Mouse (Mus musculus) embryonic stem cell, embryonic (primary cell): Measurements from ENCODE around the gene Fibp.

ENCODE experiments used
- CTCF ChIA-PET, 4 experiments: fragments of 300-600 bp in 2 of 4; fragments of 350-600 bp in 2 of 4; sonication (Branson Sonifier 250); formaldehyde crosslinking; loops; one replicate each; lab custom pipeline; 2022; ENCODE audit warnings: inconsistent platforms in 2 of 4; lab: Charles Lee
- POLR2A ChIA-PET, 4 experiments: fragments of 300-600 bp in 2 of 4; fragments of 350-600 bp in 2 of 4; sonication (Branson Sonifier 250); formaldehyde crosslinking; loops; one replicate each; lab custom pipeline; 2022; ENCODE audit warnings: antibody characterized with exemption in 4 of 4, inconsistent platforms in 1 of 4; lab: Charles Lee

Gene Fibp

DNA sequence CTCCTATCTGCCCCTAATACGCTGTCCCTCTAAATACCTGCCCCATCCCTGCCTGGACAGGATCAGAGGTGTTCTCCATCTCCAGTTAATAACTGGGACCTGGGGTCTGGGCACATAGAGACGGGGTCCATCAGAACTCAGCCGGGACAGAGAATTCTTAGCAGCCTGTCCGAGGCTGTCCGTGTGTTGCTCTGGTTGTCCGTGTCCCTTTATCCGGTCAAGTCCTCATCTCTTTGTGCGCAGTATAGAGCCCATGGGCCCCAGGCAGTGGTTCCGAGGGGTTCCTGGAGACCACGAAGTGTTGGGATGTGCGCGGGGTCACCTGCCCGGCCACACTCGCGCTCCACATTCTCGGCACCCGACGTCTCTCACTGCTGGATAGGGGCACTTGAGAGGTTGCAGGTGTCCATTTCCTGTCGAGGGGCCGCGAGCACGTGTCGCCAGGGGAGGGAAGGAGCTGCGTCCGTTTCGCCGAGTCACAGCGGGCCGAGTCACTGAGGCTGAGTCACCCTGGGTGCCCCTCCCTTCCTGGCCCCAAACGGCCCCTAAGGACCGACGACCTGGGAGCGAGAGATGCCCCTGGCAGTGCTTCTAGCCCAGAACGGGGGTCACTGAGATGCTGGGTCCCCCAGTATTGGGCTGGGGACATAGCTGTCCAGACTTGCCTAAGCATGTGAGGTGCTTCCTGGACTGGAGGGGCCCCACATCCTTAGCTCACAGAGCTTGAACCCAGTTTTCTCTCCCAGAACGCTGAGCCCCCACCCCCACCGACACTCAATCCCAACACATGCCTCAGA lies 11.9 kb upstream of the Fibp start:
- CTCF ChIA-PET: interaction anchor here (0.7 to 3.0 kb wide), 9 partner anchors 8 to 120 kb away, joined by 3 to 13 read pairs (median 4); partner anchors contain the start of genes Ccdc85b (in 1 of the 4) and Mus81 (in 1 of the 4)
- POLR2A ChIA-PET: interaction anchor here in 3 of 4 experiments (0.6 to 5.7 kb wide), 24 partner anchors 8 to 397 kb away, joined by 3 to 44 read pairs (median 4); partner anchors contain the start of genes Ccdc85b (in 3 of the 3), Drap1 (in 3 of the 3), Cfl1 (in 2 of the 3) and Fibp (in 2 of the 3)

DNA sequence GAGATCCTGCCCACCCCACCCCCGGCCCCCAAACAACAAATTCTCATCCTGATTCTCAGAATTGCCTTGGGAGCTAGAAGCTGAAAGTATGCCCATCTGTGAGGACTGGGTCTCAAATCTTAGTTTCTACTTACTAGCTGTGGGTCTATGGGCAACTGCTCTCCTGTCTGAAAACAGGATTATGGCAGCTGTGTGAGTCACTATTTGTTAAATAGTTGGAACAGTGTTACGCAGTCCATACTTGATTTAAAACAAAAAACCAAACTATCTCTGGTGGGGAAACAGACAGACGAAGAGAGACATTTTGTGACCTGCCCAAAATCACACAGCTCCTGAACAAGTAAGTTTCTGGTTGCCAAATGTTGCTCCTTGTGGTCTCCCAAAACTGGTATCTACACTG lies 10.7 kb upstream of the Fibp start:
- ChIA-PET CTCF (interaction anchor here in 3 of 4 experiments (0.9 to 3.0 kb wide), 6 partner anchors 7 to 119 kb away, joined by 3 to 13 read pairs (median 4); partner anchors contain the start of genes Ccdc85b (in 1 of the 3) and Mus81 (in 1 of the 3)), POLR2A (interaction anchor here in 3 of 4 experiments (0.6 to 5.7 kb wide), 15 partner anchors 7 to 64 kb away, joined by 3 to 44 read pairs (median 4); partner anchors contain the start of genes Ccdc85b (in 3 of the 3), Cfl1 (in 2 of the 3), Drap1 (in 1 of the 3) and Fibp (in 1 of the 3))

DNA sequence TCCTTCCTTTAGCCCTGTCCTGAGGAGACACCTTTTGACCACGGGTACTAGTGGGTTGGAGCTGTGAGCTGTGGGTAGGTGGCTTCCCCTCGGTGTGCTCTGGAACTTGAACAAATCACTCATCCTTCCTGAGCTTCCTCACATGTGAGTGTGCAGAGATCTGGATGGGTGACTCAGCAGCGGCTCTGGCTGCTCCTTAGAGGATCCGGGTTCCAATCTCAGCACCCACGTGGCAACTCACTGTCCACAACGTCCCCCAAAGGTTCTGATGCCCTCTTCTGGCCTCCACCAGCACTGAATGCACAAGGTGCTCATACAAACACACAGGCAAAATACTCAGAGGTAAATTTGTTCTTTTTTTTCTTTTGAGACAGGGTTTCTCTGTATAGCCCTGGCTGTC lies 8.6 kb upstream of the Fibp start:
- ChIA-PET CTCF (interaction anchor here in 2 of 4 experiments (0.7 to 1.2 kb wide), 3 partner anchors 12 to 436 kb away, joined by 3 to 4 read pairs (median 3); no protein-coding TSS in a partner anchor), POLR2A (interaction anchor here in 3 of 4 experiments (0.7 to 1.7 kb wide), 11 partner anchors 9 to 43 kb away, joined by 3 to 6 read pairs (median 3); partner anchors contain the start of genes Fibp (in 2 of the 3), Cfl1 (in 1 of the 3), Drap1 (in 1 of the 3) and Mus81 (in 1 of the 3))

- ChIA-PET POLR2A (interaction anchor here in 3 of 4 experiments (1.6 to 28.9 kb wide), 12 partner anchors 8 to 72 kb away, joined by 4 to 735 read pairs (median 38); partner anchors contain the start of genes Cfl1 (in 3 of the 3), Mus81 (in 3 of the 3), AI837181 (in 2 of the 3) and Drap1 (in 2 of the 3)), CTCF (interaction anchor here in 2 of 4 experiments (1.1 to 1.7 kb wide), 3 partner anchors 33 to 106 kb away, joined by 3 to 6 read pairs (median 3); no protein-coding TSS in a partner anchor)
Measured at GRCm38 (mm10) chr19:5455037-5455436, 5.4 kb upstream of the Fibp start.

- POLR2A ChIA-PET: interaction anchor here in 3 of 4 experiments (1.0 to 28.9 kb wide), 27 partner anchors 8 to 577 kb away, joined by 3 to 735 read pairs (median 16); partner anchors contain the start of genes Cfl1 (in 3 of the 3), Mus81 (in 3 of the 3), AI837181 (in 2 of the 3) and Drap1 (in 2 of the 3)
- CTCF ChIA-PET: interaction anchor here in 2 of 4 experiments (1.0 to 2.6 kb wide), 12 partner anchors 7 to 337 kb away, joined by 3 to 13 read pairs (median 4); partner anchors contain the start of genes Fosl1 (in 2 of the 2), AI837181 (in 1 of the 2), Ap5b1 (in 1 of the 2) and Drap1 (in 1 of the 2)
Measured at GRCm38 (mm10) chr19:5455568-5455967, 4.8 kb upstream of the Fibp start.

- ChIA-PET CTCF (interaction anchor here (0.6 to 2.8 kb wide), 48 partner anchors 7 to 1868 kb away, joined by 3 to 34 read pairs (median 4); partner anchors contain the start of genes Mus81 (in 3 of the 4), AI837181 (in 2 of the 4), Drap1 (in 2 of the 4) and Fosl1 (in 2 of the 4)), POLR2A (interaction anchor here (0.5 to 28.9 kb wide), 106 partner anchors 8 to 964 kb away, joined by 3 to 735 read pairs (median 4); partner anchors contain the start of genes Fosl1 (in 4 of the 4), AI837181 (in 3 of the 4), Cfl1 (in 3 of the 4) and Ctsw (in 3 of the 4))
Measured at GRCm38 (mm10) chr19:5456241-5456921, 4.0 kb upstream of the Fibp start.

- CTCF ChIA-PET: interaction anchor here (0.5 to 2.8 kb wide), 54 partner anchors 8 to 830 kb away, joined by 3 to 34 read pairs (median 4); partner anchors contain the start of genes Mus81 (in 3 of the 4), AI837181 (in 2 of the 4), Drap1 (in 2 of the 4) and Fosl1 (in 2 of the 4)
- POLR2A ChIA-PET: interaction anchor here (0.5 to 28.9 kb wide), 134 partner anchors 8 to 685 kb away, joined by 3 to 735 read pairs (median 4); partner anchors contain the start of genes Fosl1 (in 4 of the 4), Mus81 (in 4 of the 4), AI837181 (in 3 of the 4) and Cfl1 (in 3 of the 4)
Measured at GRCm38 (mm10) chr19:5456922-5457745, 3.3 kb upstream of the Fibp start.

DNA sequence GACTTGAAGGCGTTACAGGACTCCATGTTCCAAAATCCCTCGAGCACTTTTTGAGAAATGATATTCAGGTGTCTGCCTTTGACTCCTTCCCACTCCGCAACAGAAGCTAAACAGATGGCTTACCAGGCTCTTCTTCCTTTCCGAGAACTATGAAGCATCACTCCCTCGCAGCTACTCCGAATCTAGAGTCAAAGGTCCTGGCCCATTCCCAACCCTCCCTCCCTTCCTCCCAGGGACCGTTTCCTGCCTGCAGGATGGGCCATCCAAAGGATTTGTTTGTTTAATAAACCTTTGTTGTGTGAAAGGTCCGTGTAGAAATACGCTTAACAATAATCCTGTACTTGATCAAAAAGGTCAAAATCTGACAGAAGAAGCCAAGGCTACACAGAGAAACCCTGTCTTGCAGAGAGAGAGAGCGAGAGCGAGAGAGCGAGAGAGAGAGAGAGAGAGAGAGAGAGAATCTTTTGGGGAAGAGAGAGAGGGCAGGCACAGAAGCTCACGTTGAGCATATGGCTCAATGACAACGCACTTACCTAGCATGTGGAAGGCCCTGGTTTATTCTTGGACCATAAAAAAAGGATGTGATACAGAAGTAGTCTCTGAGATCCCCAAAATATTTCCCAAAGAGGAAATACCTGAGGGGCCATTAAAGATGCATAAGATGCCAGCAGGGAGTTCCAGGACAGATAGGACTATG lies 2.5 kb upstream of the Fibp start, which contains the start of gene Ccdc85b:
Gene Ccdc85b, minus strand, starts transcription at position 149 of the 697 bp plus-strand sequence.
- POLR2A ChIA-PET: interaction anchor here (0.5 to 28.9 kb wide), 99 partner anchors 8 to 883 kb away, joined by 3 to 735 read pairs (median 4); partner anchors contain the start of genes Mus81 (in 4 of the 4), AI837181 (in 3 of the 4), Cfl1 (in 3 of the 4) and Ctsw (in 3 of the 4)
- CTCF ChIA-PET: interaction anchor here in 3 of 4 experiments (0.6 to 2.8 kb wide), 28 partner anchors 9 to 819 kb away, joined by 3 to 34 read pairs (median 6); partner anchors contain the start of genes Mus81 (in 2 of the 3), AI837181 (in 1 of the 3), Cfl1 (in 1 of the 3) and Ctsw (in 1 of the 3)

- POLR2A ChIA-PET: interaction anchor here in 3 of 4 experiments (0.9 to 28.9 kb wide), 11 partner anchors 9 to 92 kb away, joined by 3 to 735 read pairs (median 14); partner anchors contain the start of genes Cfl1 (in 3 of the 3), Mus81 (in 3 of the 3), Banf1 (in 1 of the 3) and Eif1ad (in 1 of the 3)
- CTCF ChIA-PET: interaction anchor here in 3 of 4 experiments (1.9 to 10.5 kb wide), 4 partner anchors 29 to 51 kb away, joined by 8 to 118 read pairs (median 12); partner anchors contain the start of genes Mus81 (in 3 of the 3), Cfl1 (in 1 of the 3) and Snx32 (in 1 of the 3)
Measured at GRCm38 (mm10) chr19:5459019-5459418, 1.4 kb upstream of the Fibp start.

- POLR2A ChIA-PET: interaction anchor here (0.7 to 28.9 kb wide), 37 partner anchors 8 to 625 kb away, joined by 3 to 735 read pairs (median 5); partner anchors contain the start of genes Mus81 (in 4 of the 4), Cfl1 (in 3 of the 4), AI837181 (in 2 of the 4) and Drap1 (in 2 of the 4)
- CTCF ChIA-PET: interaction anchor here (0.5 to 10.5 kb wide), 13 partner anchors 10 to 327 kb away, joined by 3 to 118 read pairs (median 5); partner anchors contain the start of genes Mus81 (in 3 of the 4), Ap5b1 (in 1 of the 4) and Cfl1 (in 1 of the 4)
Measured at GRCm38 (mm10) chr19:5459896-5460295, 519 bp upstream of the Fibp start.

DNA sequence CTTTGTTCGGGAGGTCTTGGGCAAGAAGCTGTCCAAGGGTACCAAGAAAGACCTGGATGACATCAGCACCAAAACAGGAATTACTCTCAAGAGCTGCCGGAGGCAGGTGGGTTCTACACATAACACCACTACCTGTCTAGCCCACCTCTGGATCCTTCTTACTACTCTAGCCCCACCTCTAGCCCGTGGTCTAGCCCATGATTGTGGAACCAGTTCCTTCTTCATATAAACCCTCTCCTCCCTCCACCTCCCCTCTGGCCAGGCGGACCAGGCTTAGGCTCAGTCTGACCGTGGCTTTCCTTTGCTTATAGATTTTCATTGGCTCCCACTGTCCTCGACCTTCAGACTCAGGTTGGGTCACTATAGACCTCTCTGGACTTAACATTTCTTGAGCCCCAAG lies 996 bp downstream of the Fibp start:
- POLR2A ChIA-PET: interaction anchor here (1.0 to 28.9 kb wide), 13 partner anchors 9 to 166 kb away, joined by 3 to 735 read pairs (median 7); partner anchors contain the start of genes Mus81 (in 4 of the 4), Cfl1 (in 2 of the 4), Drap1 (in 2 of the 4) and AI837181 (in 1 of the 4)
- CTCF ChIA-PET: interaction anchor here in 2 of 4 experiments (2.2 to 10.5 kb wide), 2 partner anchors 27 kb away, joined by 13 to 118 read pairs; partner anchors contain the start of genes Mus81 (in 2 of the 2) and Cfl1 (in 1 of the 2)

DNA sequence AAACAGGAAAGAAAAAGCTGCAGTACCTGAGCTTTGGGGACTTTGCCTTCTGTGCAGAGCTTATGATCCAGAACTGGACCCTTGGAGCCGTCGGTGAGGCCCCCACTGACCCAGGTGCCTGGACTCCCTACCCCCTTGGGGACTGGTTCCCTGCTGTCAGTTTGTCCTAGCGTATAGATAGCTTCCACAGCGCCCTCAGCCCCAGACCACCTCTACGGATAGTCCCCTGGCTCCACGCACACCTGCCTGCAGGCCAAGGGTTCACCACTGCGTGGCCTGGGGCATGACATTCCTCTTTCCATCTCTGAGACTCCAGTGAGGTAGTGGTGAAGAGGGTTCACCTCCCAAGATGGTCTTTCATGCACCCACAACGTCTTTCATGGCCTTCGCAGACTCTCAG lies 2.8 kb downstream of the Fibp start:
- CTCF ChIA-PET: interaction anchor here (0.6 to 10.5 kb wide), 51 partner anchors 9 to 409 kb away, joined by 3 to 118 read pairs (median 4); partner anchors contain the start of genes Mus81 (in 4 of the 4), AI837181 (in 1 of the 4), Ap5b1 (in 1 of the 4) and Cfl1 (in 1 of the 4)

DNA sequence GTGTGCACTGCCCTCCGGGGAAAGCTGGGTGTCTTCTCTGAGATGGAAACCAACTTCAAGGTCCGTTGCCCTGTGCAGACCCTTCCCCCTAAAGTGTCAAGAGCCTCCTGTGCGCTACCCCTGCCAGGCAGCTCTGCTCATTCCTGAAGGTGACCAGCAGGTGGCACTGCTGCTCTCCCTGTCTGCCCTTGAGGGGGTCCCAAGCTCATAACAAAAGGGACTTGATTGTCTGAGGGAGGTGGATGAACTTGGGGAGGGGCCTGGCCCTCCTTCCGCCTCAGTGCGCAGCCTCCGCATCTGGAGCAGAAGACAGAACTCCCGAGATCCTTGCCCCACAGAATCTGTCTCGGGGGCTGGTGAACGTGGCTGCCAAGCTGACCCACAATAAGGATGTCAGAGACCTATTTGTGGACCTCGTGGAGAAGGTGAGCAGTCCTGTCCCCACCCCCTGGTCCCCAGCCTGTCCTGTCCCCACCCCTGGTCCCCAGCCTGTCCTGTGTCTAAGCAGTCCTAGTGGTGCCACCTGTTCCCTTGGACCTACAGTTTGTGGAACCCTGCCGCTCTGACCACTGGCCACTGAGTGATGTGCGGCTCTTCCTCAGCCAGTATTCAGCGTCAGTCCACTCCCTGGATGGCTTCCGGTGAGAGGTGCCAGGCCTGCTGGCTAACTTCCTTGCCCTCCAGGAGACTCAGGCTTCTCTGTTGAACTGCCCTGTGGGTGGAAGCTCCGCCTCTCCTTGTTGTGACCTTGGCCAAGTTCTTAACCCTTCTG lies 3.6 kb downstream of the Fibp start:
- ChIA-PET POLR2A (interaction anchor here (0.5 to 28.9 kb wide), 57 partner anchors 10 to 986 kb away, joined by 3 to 735 read pairs (median 4); partner anchors contain the start of genes Mus81 (in 4 of the 4), Cfl1 (in 3 of the 4), Eif1ad (in 3 of the 4) and Drap1 (in 2 of the 4)), CTCF (interaction anchor here (0.6 to 10.5 kb wide), 60 partner anchors 8 to 410 kb away, joined by 3 to 118 read pairs (median 4); partner anchors contain the start of genes Mus81 (in 4 of the 4), AI837181 (in 1 of the 4), Ap5b1 (in 1 of the 4) and Cfl1 (in 1 of the 4))

More for the DNA sequence above, 2.8 kb downstream of the Fibp start:
- POLR2A ChIA-PET: interaction anchor here (0.5 to 28.9 kb wide), 47 partner anchors 10 to 985 kb away, joined by 3 to 735 read pairs (median 4); partner anchors contain the start of genes Mus81 (in 4 of the 4), Cfl1 (in 3 of the 4), Drap1 (in 2 of the 4) and Efemp2 (in 2 of the 4)
